Mouse (Mus musculus): ENCODE measurements around the gene Fastk. TPM values are rescaled to one million over a fixed set of nuclear protein-coding genes. Genes with fewer than 3 reads are reported as not detected.

The Fastk gene
- polyA plus RNA-seq (2015; fragmentation: Nextera tagmentation; extraction: Ambion mirVana), result 163 and 164 TPM in 2 replicates

- ATAC-seq (ENCODE audit: extremely low read depth, insufficient number of reproducible peaks, low FRiP score, low TSS enrichment), result peak; percentile 73
- H3K27me3 ChIP-seq (replicated peaks), result peaks cover 5% of the 10 kb centered on the region; the same call in 1 of the 2 replicates
- H3K9ac ChIP-seq, result peak within 1 kb of the TSS; percentile 99
- no peaks in the 10 kb centered on the region for H3K9me3 ChIP-seq
- H3K4me1 ChIP-seq, result peaks cover 34% of the 10 kb centered on the region
- H3K4me3 ChIP-seq, result peak within 1 kb of the TSS; percentile 93
- H3K27ac ChIP-seq (replicated peaks), result peak within 1 kb of the TSS; percentile 96
- peak within 1 kb of the TSS; percentile 89 for H3K4me2 ChIP-seq
- H3K36me3 ChIP-seq, result peaks cover 40% of the 10 kb centered on the region
- under 1% methylated on average over 59 of the region's 60 CpGs for WGBS
Measured at GRCm38 (mm10) chr5:24444746-24445427, at the start of gene Fastk. Fastk (minus strand) TSS chr5:24445287.

GRCm38 (mm10) chr5:24492546-24493285 lies 47.6 kb upstream of the Fastk start:
- ATAC-seq (ENCODE audit: extremely low read depth, insufficient number of reproducible peaks, low FRiP score, low TSS enrichment), result no peak
- WGBS, result 87% methylated on average over 16 of the region's 16 CpGs
- H3K4me2 ChIP-seq, result no peak overlapping the region
- no peak overlapping the region for H3K27ac ChIP-seq (replicated peaks)
- H3K4me3 ChIP-seq, result no peak overlapping the region
- no peaks in the 10 kb centered on the region for H3K27me3 ChIP-seq (replicated peaks)
- H3K36me3 ChIP-seq, result peaks cover 99% of the 10 kb centered on the region
- no peaks in the 10 kb centered on the region for H3K4me1 ChIP-seq
- no peak overlapping the region for H3K9ac ChIP-seq
- H3K9me3 ChIP-seq, result no peaks in the 10 kb centered on the region

- ATAC-seq (ENCODE audit: extremely low read depth, insufficient number of reproducible peaks, low FRiP score, low TSS enrichment), result no peak
- Histone ChIP-seq H3K9ac (no peak overlapping the region), H3K4me1 (peaks cover 5% of the 10 kb centered on the region), H3K9me3 (no peaks in the 10 kb centered on the region), H3K27ac (replicated peaks) (no peak overlapping the region), H3K27me3 (replicated peaks) (no peaks in the 10 kb centered on the region), H3K4me2 (no peak overlapping the region), H3K36me3 (peaks cover 93% of the 10 kb centered on the region), H3K4me3 (no peak overlapping the region)
- WGBS, result 85% methylated on average over 14 of the region's 14 CpGs
Measured at GRCm38 (mm10) chr5:24490413-24490920, 45.4 kb upstream of the Fastk start.

- Histone ChIP-seq H3K4me3 (no peak overlapping the region), H3K27me3 (replicated peaks) (peaks cover 12% of the 10 kb centered on the region; the same call in 1 of the 2 replicates), H3K4me2 (no peak overlapping the region), H3K4me1 (peaks cover 24% of the 10 kb centered on the region), H3K9ac (no peak overlapping the region), H3K36me3 (peaks cover 82% of the 10 kb centered on the region), H3K9me3 (no peaks in the 10 kb centered on the region), H3K27ac (replicated peaks) (no peak overlapping the region)
- ATAC-seq (ENCODE audit: extremely low read depth, insufficient number of reproducible peaks, low FRiP score, low TSS enrichment), result no peak
- 87% methylated on average over 5 of the region's 5 CpGs for WGBS
Measured at GRCm38 (mm10) chr5:24486738-24487137, 41.7 kb upstream of the Fastk start.

GRCm38 (mm10) chr5:24486097-24486496 lies 41.0 kb upstream of the Fastk start:
- no peak overlapping the region for H3K9ac ChIP-seq
- H3K4me3 ChIP-seq, result no peak overlapping the region
- no peaks in the 10 kb centered on the region for H3K9me3 ChIP-seq
- WGBS, result 2% methylated on average over 8 of the region's 8 CpGs
- ATAC-seq (ENCODE audit: extremely low read depth, insufficient number of reproducible peaks, low FRiP score, low TSS enrichment), result no peak
- no peak overlapping the region for H3K27ac ChIP-seq (replicated peaks)
- peaks cover 81% of the 10 kb centered on the region for H3K36me3 ChIP-seq
- H3K4me1 ChIP-seq, result peaks cover 27% of the 10 kb centered on the region
- H3K27me3 ChIP-seq (replicated peaks), result peaks cover 12% of the 10 kb centered on the region; the same call in 1 of the 2 replicates
- H3K4me2 ChIP-seq, result no peak overlapping the region

GRCm38 (mm10) chr5:24484963-24485362 lies 39.9 kb upstream of the Fastk start:
- 32% methylated on average over 22 of the region's 22 CpGs for WGBS
- no peak overlapping the region for H3K27ac ChIP-seq (replicated peaks)
- H3K4me3 ChIP-seq, result peak overlapping the region; percentile 19

GRCm38 (mm10) chr5:24483326-24483725 lies 38.2 kb upstream of the Fastk start:
- no peak overlapping the region for H3K4me2 ChIP-seq
- peaks cover 27% of the 10 kb centered on the region for H3K4me1 ChIP-seq
- no peak overlapping the region for H3K9ac ChIP-seq
- no peak overlapping the region for H3K4me3 ChIP-seq
- H3K27me3 ChIP-seq (replicated peaks), result peaks cover 12% of the 10 kb centered on the region; the same call in 1 of the 2 replicates
- 22% methylated on average over 11 of the region's 11 CpGs for WGBS
- H3K27ac ChIP-seq (replicated peaks), result no peak overlapping the region
- no peaks in the 10 kb centered on the region for H3K9me3 ChIP-seq
- 0 out of 2 replicates have a peak, but pooled peaks have one; percentile 10 for ATAC-seq (ENCODE audit: extremely low read depth, insufficient number of reproducible peaks, low FRiP score, low TSS enrichment)
- peaks cover 81% of the 10 kb centered on the region for H3K36me3 ChIP-seq

More at GRCm38 (mm10) chr5:24484963-24485362, 39.9 kb upstream of the Fastk start:
- Histone ChIP-seq H3K27me3 (replicated peaks) (peaks cover 12% of the 10 kb centered on the region; the same call in 1 of the 2 replicates), H3K4me2 (peak overlapping the region; percentile 58), H3K9ac (peak overlapping the region; percentile 50), H3K9me3 (no peaks in the 10 kb centered on the region), H3K36me3 (peaks cover 81% of the 10 kb centered on the region), H3K4me1 (peaks cover 27% of the 10 kb centered on the region)
- no peak for ATAC-seq (ENCODE audit: extremely low read depth, insufficient number of reproducible peaks, low FRiP score, low TSS enrichment)

- Histone ChIP-seq H3K27ac (replicated peaks) (no peak overlapping the region), H3K9me3 (no peaks in the 10 kb centered on the region), H3K27me3 (replicated peaks) (peaks cover 12% of the 10 kb centered on the region; the same call in 1 of the 2 replicates), H3K36me3 (peaks cover 81% of the 10 kb centered on the region), H3K4me2 (no peak overlapping the region), H3K9ac (no peak overlapping the region), H3K4me3 (no peak overlapping the region), H3K4me1 (peaks cover 27% of the 10 kb centered on the region)
- 58% methylated on average over 41 of the region's 41 CpGs for WGBS
- ATAC-seq (ENCODE audit: extremely low read depth, insufficient number of reproducible peaks, low FRiP score, low TSS enrichment), result no peak
Measured at GRCm38 (mm10) chr5:24482247-24483079, 37.4 kb upstream of the Fastk start.

GRCm38 (mm10) chr5:24481647-24482046 lies 36.6 kb upstream of the Fastk start:
- ATAC-seq (ENCODE audit: extremely low read depth, insufficient number of reproducible peaks, low FRiP score, low TSS enrichment), result no peak; the same call in 1 of the 2 replicates
- Histone ChIP-seq H3K9ac (no peak overlapping the region), H3K27me3 (replicated peaks) (peaks cover 12% of the 10 kb centered on the region; the same call in 1 of the 2 replicates), H3K4me2 (no peak overlapping the region), H3K4me3 (no peak overlapping the region), H3K4me1 (peaks cover 27% of the 10 kb centered on the region), H3K27ac (replicated peaks) (no peak overlapping the region), H3K36me3 (peaks cover 81% of the 10 kb centered on the region), H3K9me3 (no peaks in the 10 kb centered on the region)
- 16% methylated on average over 4 of the region's 4 CpGs for WGBS

GRCm38 (mm10) chr5:24477909-24478308 lies 32.8 kb upstream of the Fastk start:
- Histone ChIP-seq H3K4me1 (peaks cover 44% of the 10 kb centered on the region), H3K4me3 (no peak overlapping the region), H3K27me3 (replicated peaks) (peaks cover 16% of the 10 kb centered on the region), H3K27ac (replicated peaks) (no peak overlapping the region), H3K9me3 (no peaks in the 10 kb centered on the region), H3K9ac (no peak overlapping the region), H3K4me2 (no peak overlapping the region), H3K36me3 (peaks cover 61% of the 10 kb centered on the region)
- ATAC-seq (ENCODE audit: extremely low read depth, insufficient number of reproducible peaks, low FRiP score, low TSS enrichment), result no peak
- WGBS, result 91% methylated on average over 9 of the region's 9 CpGs

All from heart, embryonic 13.5 days (tissue).